Mouse (Mus musculus) right cerebral cortex, postnatal 4 days (tissue): ENCODE measurements around the gene Erc2.

ENCODE experiments used
- DNase-seq: peaks from one replicate; pipeline ENCODE4 v3.0.0-alpha.2; 2022

Gene Erc2

GRCm38 (mm10) chr14:28512805-28513590 is 890.8 kb downstream of the Erc2 start:
- no peak for DNase-seq

GRCm38 (mm10) chr14:28514171-28514570 is 891.9 kb downstream of the Erc2 start:
- DNase-seq = no peak

- no peak for DNase-seq
Measured at GRCm38 (mm10) chr14:28515331-28515730, 893.1 kb downstream of the Erc2 start.

GRCm38 (mm10) chr14:28517631-28518560 is 895.7 kb downstream of the Erc2 start:
- no peak for DNase-seq

GRCm38 (mm10) chr14:28521106-28521505 is 898.9 kb downstream of the Erc2 start:
- no peak for DNase-seq

GRCm38 (mm10) chr14:28522611-28523010 is 900.4 kb downstream of the Erc2 start:
- no peak for DNase-seq

GRCm38 (mm10) chr14:28525566-28525965 is 903.3 kb downstream of the Erc2 start:
- no peak for DNase-seq
